Mouse (Mus musculus) myocyte (in vitro differentiated cells): ENCODE measurements around the gene Cfl1. TPM values are rescaled to one million over a fixed set of nuclear protein-coding genes. Genes with fewer than 3 reads are reported as not detected.

Experiments
- H3K27me3 ChIP-seq: one replicate; pipeline ENCODE4 v1.6.1; 2011; ENCODE audit not compliant: control insufficient read depth, insufficient read depth, insufficient read length
- H3K36me3 ChIP-seq: one replicate; pipeline ENCODE4 v1.6.1; 2011; ENCODE audit not compliant: control insufficient read depth, insufficient read depth
- H3K4me2 ChIP-seq: one replicate; pipeline ENCODE4 v1.6.1; 2011; ENCODE audit warnings: low read depth, control low read depth
- H3K4me3 ChIP-seq: one replicate; pipeline ENCODE4 v1.5.1; 2011; ENCODE audit warnings: mild to moderate bottlenecking, control low read depth, moderate library complexity
- H3K79me2 ChIP-seq: one replicate; pipeline ENCODE4 v1.6.1; 2011; ENCODE audit not compliant: control insufficient read depth, insufficient read depth
- H3ac ChIP-seq: one replicate; pipeline ENCODE4 v1.6.1; 2011; ENCODE audit not compliant: control insufficient read depth, insufficient read length
- CEBPB ChIP-seq: IDR thresholded peaks from 2 replicates; pipeline ENCODE4 v1.6.1; 2011; ENCODE audit warnings: mild to moderate bottlenecking, moderate library complexity; ENCODE audit not compliant: poor library complexity, insufficient read depth, severe bottlenecking
- E2F4 ChIP-seq: IDR thresholded peaks from one replicate; pipeline ENCODE4 v1.6.1; 2011; ENCODE audit warnings: mild to moderate bottlenecking, control low read depth, moderate library complexity; ENCODE audit not compliant: insufficient read depth
- MAX ChIP-seq: IDR thresholded peaks from one replicate; pipeline ENCODE4 v1.6.1; 2011; ENCODE audit warnings: low read depth, mild to moderate bottlenecking, control low read depth
- MYOD1 ChIP-seq, 3 experiments: IDR thresholded peaks; one replicate each; pipeline ENCODE4 v1.6.1; 2011; ENCODE audit warnings: control low read depth in 2 of 3, low read depth in 2 of 3, mild to moderate bottlenecking in 2 of 3, moderate library complexity in 1 of 3; ENCODE audit not compliant: insufficient read length in 2 of 3, control insufficient read depth in 1 of 3
- MYOG ChIP-seq, 3 experiments: IDR thresholded peaks; one replicate each; pipeline ENCODE4 v1.6.1; 2011; ENCODE audit warnings: control low read depth in 2 of 3, low read depth in 2 of 3, mild to moderate bottlenecking in 2 of 3; ENCODE audit not compliant: insufficient read length in 2 of 3, control insufficient read depth in 1 of 3, insufficient read depth in 1 of 3
- POLR2A ChIP-seq: IDR thresholded peaks from one replicate; pipeline ENCODE4 v1.6.1; 2011; ENCODE audit warnings: low read depth, mild to moderate bottlenecking, control low read depth, moderate library complexity; ENCODE audit not compliant: insufficient read length
- POLR2AphosphoS2 ChIP-seq: IDR thresholded peaks from one replicate; pipeline ENCODE4 v1.6.1; 2011; ENCODE audit warnings: low read depth, control low read depth; ENCODE audit not compliant: insufficient read length
- REST ChIP-seq: IDR thresholded peaks from one replicate; pipeline ENCODE4 v1.6.1; 2011; ENCODE audit warnings: mild to moderate bottlenecking, control low read depth, moderate library complexity; ENCODE audit not compliant: insufficient read depth, insufficient read length
- SRF ChIP-seq: IDR thresholded peaks from one replicate; pipeline ENCODE4 v1.6.1; 2011; ENCODE audit warnings: low read depth; ENCODE audit not compliant: control insufficient read depth, insufficient read length
- TCF12 ChIP-seq: IDR thresholded peaks from one replicate; pipeline ENCODE4 v1.6.1; 2011; ENCODE audit warnings: mild to moderate bottlenecking, control low read depth; ENCODE audit not compliant: poor library complexity, insufficient read depth, severe bottlenecking
- TCF3 ChIP-seq: IDR thresholded peaks from one replicate; pipeline ENCODE4 v1.6.1; 2011; ENCODE audit warnings: low read depth, control low read depth; ENCODE audit not compliant: insufficient read length
- USF1 ChIP-seq: IDR thresholded peaks from one replicate; pipeline ENCODE4 v1.6.1; 2011; ENCODE audit warnings: low read depth, mild to moderate bottlenecking, control low read depth, moderate library complexity
- polyA plus RNA-seq: library from polyadenylated mRNA; unstranded; fragments of >200 nt; fragmentation: generic; extraction: Trizol; gene quantifications from one replicate; pipeline ENCODE4 v1.2.1, GENCODE M21; 2012; ENCODE audit warnings: missing spikeins

Gene Cfl1
- polyA plus RNA-seq, 1 experiment: 948 TPM

DNA sequence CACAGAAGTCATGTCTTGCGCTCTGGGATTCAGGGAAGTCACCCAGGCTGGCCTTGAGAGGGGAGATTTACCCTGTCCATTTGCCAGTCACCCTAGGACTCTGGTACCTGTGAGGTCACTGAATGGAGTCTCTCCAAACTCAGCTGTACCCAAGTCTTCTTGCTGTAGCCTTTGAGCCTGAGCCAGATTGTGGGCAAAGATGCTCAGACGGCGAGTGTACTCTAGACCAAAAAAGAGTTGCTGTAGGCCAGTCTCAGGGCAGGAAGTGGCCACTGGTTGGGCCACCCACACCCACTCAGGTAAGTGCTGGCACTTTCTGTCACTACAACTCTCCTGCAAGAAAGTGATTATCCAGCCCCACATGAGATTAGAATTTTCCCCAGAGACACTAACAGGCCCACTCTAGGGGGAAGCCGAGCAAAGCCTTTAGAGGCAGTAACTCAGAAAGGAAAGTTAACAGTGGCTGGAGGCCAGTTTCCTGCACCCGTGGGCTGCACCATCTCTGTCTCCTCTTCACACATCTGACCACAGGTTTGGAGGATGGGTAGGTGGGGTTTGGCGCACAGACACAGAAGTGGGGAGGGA lies 23.2 kb upstream of the Cfl1 start:
- Histone ChIP-seq H3ac (no peak overlapping the region), H3K4me2 (no peak overlapping the region), H3K79me2 (peaks cover under 1% of the 10 kb centered on the region), H3K27me3 (no peaks in the 10 kb centered on the region), H3K4me3 (no peak overlapping the region), H3K36me3 (peaks cover 24% of the 10 kb centered on the region)
- TF ChIP-seq TCF3 (no peak), MYOD1 (IDR thresholded peaks at IDR 0.05; ENCODE audit: control insufficient read depth in 1 of 3, insufficient read length in 2 of 3, low read depth in 2 of 3) (no peak), USF1 (no peak), POLR2A (no peak), E2F4 (no peak), POLR2AphosphoS2 (no peak), REST (no peak), TCF12 (no peak), MYOG (IDR thresholded peaks at IDR 0.05; ENCODE audit: control insufficient read depth in 1 of 3, insufficient read depth in 1 of 3, insufficient read length in 2 of 3, low read depth in 2 of 3) (no peak), CEBPB (no peak), SRF (no peak), MAX (no peak)

DNA sequence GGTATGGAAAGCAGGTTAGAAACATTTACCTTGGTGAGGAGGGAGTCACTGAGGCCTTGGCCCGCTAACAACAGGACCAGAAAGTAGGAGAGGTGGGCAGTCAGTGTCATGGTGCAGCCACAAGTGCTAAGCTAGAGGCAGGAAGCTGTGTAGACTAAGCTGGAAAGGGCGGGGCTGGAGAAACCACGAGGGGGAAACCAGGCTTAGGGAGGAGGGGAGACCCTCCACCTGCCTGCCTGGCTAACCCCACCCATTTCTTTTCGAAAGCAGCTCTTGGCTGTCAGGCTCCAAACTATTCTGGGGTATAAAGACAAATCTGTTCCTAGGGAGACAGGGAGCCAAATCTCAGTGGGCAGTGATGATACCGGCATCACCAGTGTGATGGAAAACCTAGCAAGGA lies 21.9 kb upstream of the Cfl1 start, which contains the start of gene Ctsw:
Gene Ctsw, minus strand, starts transcription at position 134 of the 400 bp plus-strand sequence.
- H3ac ChIP-seq: no peak within 1 kb of the TSS
- no peak within 1 kb of the TSS for H3K4me2 ChIP-seq
- H3K4me3 ChIP-seq: no peak within 1 kb of the TSS
- no peaks in the 10 kb centered on the region for H3K27me3 ChIP-seq
- H3K36me3 ChIP-seq: peaks cover 18% of the 10 kb centered on the region
- H3K79me2 ChIP-seq: no peaks in the 10 kb centered on the region
- TF ChIP-seq REST (no peak), MAX (no peak), TCF3 (no peak), POLR2A (peak; percentile 20), POLR2AphosphoS2 (peak; percentile 58), USF1 (no peak), MYOD1 (IDR thresholded peaks at IDR 0.05; ENCODE audit: control insufficient read depth in 1 of 3, insufficient read length in 2 of 3, low read depth in 2 of 3) (peak in 1 of 3 experiments; percentile 4), E2F4 (no peak)

DNA sequence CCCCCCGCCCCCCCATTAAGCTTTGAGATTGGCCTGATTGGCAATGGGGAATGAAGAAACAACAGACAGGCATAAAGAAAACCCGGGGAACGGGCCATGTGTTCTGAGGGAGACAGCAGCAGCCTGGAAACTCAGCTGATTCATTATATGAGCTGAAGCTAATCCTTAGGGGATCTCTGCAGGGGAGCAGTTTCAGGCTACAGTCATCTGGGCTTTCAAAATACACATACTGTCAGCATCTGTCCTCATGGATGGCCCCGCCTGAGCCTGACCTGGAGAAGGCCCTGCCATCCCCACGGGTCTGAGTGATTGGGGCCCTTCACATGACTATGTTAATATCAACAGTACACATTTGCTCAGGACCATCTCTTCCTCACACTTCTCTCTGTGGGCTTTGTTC lies 18.4 kb upstream of the Cfl1 start:
- Histone ChIP-seq H3K4me3 (no peak overlapping the region), H3K36me3 (peaks cover 1% of the 10 kb centered on the region), H3ac (no peak overlapping the region), H3K4me2 (no peak overlapping the region), H3K79me2 (peaks cover 19% of the 10 kb centered on the region), H3K27me3 (no peaks in the 10 kb centered on the region)
- TF ChIP-seq TCF12: no peak
- no peak for TF ChIP-seq E2F4
- no peak for TF ChIP-seq CEBPB
- TF ChIP-seq REST: no peak
- no peak for TF ChIP-seq MAX
- no peak for TF ChIP-seq USF1
- no peak for TF ChIP-seq MYOG (IDR thresholded peaks at IDR 0.05; ENCODE audit: control insufficient read depth in 1 of 3, insufficient read depth in 1 of 3, insufficient read length in 2 of 3, low read depth in 2 of 3)
- no peak for TF ChIP-seq POLR2A
- TF ChIP-seq SRF: no peak
- TF ChIP-seq TCF3: no peak

DNA sequence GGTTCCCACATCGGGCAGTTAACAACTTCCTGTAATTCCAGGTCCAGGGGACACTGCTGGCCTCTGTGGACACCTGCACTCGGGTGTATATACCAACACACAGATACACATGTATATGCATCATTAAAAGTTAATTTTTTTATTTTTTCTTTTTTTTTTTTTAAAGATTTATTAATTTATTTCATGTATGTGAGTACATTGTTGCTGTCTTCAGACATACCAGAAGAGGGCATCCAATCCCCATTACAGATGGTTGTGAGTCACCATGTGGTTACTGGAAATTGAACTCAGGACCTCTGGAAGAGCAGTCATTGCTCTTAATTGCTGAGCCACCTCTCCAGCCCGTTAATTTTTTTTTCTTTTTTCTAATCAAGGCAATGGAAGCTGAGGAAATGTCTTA lies 17.4 kb upstream of the Cfl1 start:
- no peak for TF ChIP-seq REST
- TF ChIP-seq CEBPB: no peak
- no peak for TF ChIP-seq POLR2AphosphoS2
- no peak for TF ChIP-seq MYOG (IDR thresholded peaks at IDR 0.05; ENCODE audit: control insufficient read depth in 1 of 3, insufficient read depth in 1 of 3, insufficient read length in 2 of 3, low read depth in 2 of 3)
- TF ChIP-seq TCF12: no peak
- TF ChIP-seq TCF3: no peak
- no peak for TF ChIP-seq MAX
- TF ChIP-seq POLR2A: no peak
- TF ChIP-seq MYOD1 (IDR thresholded peaks at IDR 0.05; ENCODE audit: control insufficient read depth in 1 of 3, insufficient read length in 2 of 3, low read depth in 2 of 3): no peak
- TF ChIP-seq USF1: no peak
- TF ChIP-seq E2F4: no peak
- no peak for TF ChIP-seq SRF
- H3K79me2 ChIP-seq: peaks cover 19% of the 10 kb centered on the region
- H3K36me3 ChIP-seq: no peaks in the 10 kb centered on the region
- H3K4me2 ChIP-seq: peak overlapping the region; percentile 95
- H3ac ChIP-seq: no peak overlapping the region
- H3K4me3 ChIP-seq: peak overlapping the region; percentile 62
- H3K27me3 ChIP-seq: no peaks in the 10 kb centered on the region
